Mouse (Mus musculus) CD4-positive, CD25-positive, alpha-beta regulatory T cell, adult 9 weeks (primary cell): ENCODE measurements around the gene Gxylt2. TPM values are rescaled to one million over a fixed set of nuclear protein-coding genes. Genes with fewer than 3 reads are reported as not detected.

Source experiments
- polyA plus RNA-seq: library from polyadenylated mRNA; unstranded; fragments of 100-300 nt; shearing (Covaris generic); gene quantifications from one replicate; pipeline ENCODE4 v1.2.1, GENCODE M21; 2017

Gene Gxylt2
- polyA plus RNA-seq: 0.06 TPM

GRCm38 (mm10) chr6:100704574-100705365 is at the start of gene Gxylt2:
Gxylt2 (plus strand) TSS chr6:100704734.

GRCm38 (mm10) chr6:100670880-100671344 is 33.6 kb upstream of the Gxylt2 start, which contains the start of gene Shq1:
Shq1 (minus strand) TSS chr6:100671157.

GRCm38 (mm10) chr6:100833355-100833754 is 128.8 kb downstream of the Gxylt2 start, which contains the start of gene Ppp4r2:
Ppp4r2 (plus strand) TSS chr6:100833622.

Other genes with a start within 250 kb of the Gxylt2 start
- gene Shq1, start 33.6 kb upstream of the Gxylt2 start, polyA plus RNA-seq: 10.8 TPM
- gene Ppp4r2, start 128.9 kb downstream of the Gxylt2 start, polyA plus RNA-seq: 13.0 TPM